Mouse (Mus musculus) testis, postnatal 10 days (tissue): ENCODE measurements around the gene Fam196b.

Experiments
- DNase-seq: peaks from one replicate; pipeline ENCODE4 v3.0.0; 2021; ENCODE audit warnings: low spot score

Gene Fam196b

GRCm38 (mm10) chr11:34332344-34333031, 17.9 kb downstream of the Fam196b start:
- no peak for DNase-seq

GRCm38 (mm10) chr11:34337907-34338306, 23.3 kb downstream of the Fam196b start:
- no peak for DNase-seq

GRCm38 (mm10) chr11:34339693-34340092, 25.1 kb downstream of the Fam196b start:
- DNase-seq: no peak

- no peak for DNase-seq
Observed at GRCm38 (mm10) chr11:34343742-34344307, 29.2 kb downstream of the Fam196b start.

GRCm38 (mm10) chr11:34344310-34344709, 29.7 kb downstream of the Fam196b start:
- no peak for DNase-seq

- DNase-seq: peak; percentile 62
Observed at GRCm38 (mm10) chr11:34348287-34348918, 33.8 kb downstream of the Fam196b start.

- DNase-seq: no peak
Observed at GRCm38 (mm10) chr11:34349453-34350056, 34.9 kb downstream of the Fam196b start.

GRCm38 (mm10) chr11:34355406-34355805, 40.8 kb downstream of the Fam196b start:
- no peak for DNase-seq

- DNase-seq: no peak
Observed at GRCm38 (mm10) chr11:34356109-34356508, 41.5 kb downstream of the Fam196b start.

GRCm38 (mm10) chr11:34372224-34372623, 57.6 kb downstream of the Fam196b start:
- DNase-seq: no peak

GRCm38 (mm10) chr11:34375557-34375956, 60.9 kb downstream of the Fam196b start:
- DNase-seq: no peak

- no peak for DNase-seq
Observed at GRCm38 (mm10) chr11:34377649-34378048, 63.0 kb downstream of the Fam196b start.

- no peak for DNase-seq
Observed at GRCm38 (mm10) chr11:34383501-34383900, 68.9 kb downstream of the Fam196b start.

- no peak for DNase-seq
Observed at GRCm38 (mm10) chr11:34384178-34384577, 69.6 kb downstream of the Fam196b start.

- DNase-seq: no peak
Observed at GRCm38 (mm10) chr11:34385001-34385688, 70.5 kb downstream of the Fam196b start.

GRCm38 (mm10) chr11:34389261-34390116, 74.9 kb downstream of the Fam196b start:
- no peak for DNase-seq

- DNase-seq: no peak
Observed at GRCm38 (mm10) chr11:34392105-34392504, 77.5 kb downstream of the Fam196b start.

- no peak for DNase-seq
Observed at GRCm38 (mm10) chr11:34395802-34396201, 81.2 kb downstream of the Fam196b start.

- DNase-seq: no peak
Observed at GRCm38 (mm10) chr11:34397661-34398060, 83.0 kb downstream of the Fam196b start.

- no peak for DNase-seq
Observed at GRCm38 (mm10) chr11:34398555-34398954, 83.9 kb downstream of the Fam196b start.

GRCm38 (mm10) chr11:34401343-34401742, 86.7 kb downstream of the Fam196b start:
- no peak for DNase-seq
